Mouse (Mus musculus) naive thymus-derived CD4-positive, alpha-beta T cell, adult 5 months (primary cell): ENCODE measurements around the gene Olfr704. TPM values are rescaled to one million over a fixed set of nuclear protein-coding genes. Genes with fewer than 3 reads are reported as not detected.

Experiments
- polyA plus RNA-seq: library from polyadenylated mRNA; unstranded; fragments of 100-300 nt; shearing (Covaris generic); gene quantifications from one replicate; pipeline ENCODE4 v1.2.1, GENCODE M21; 2017

The Olfr704 gene
- polyA plus RNA-seq: not detected

GRCm38 (mm10) chr7:106862885-106863284 lies at the start of gene Olfr704:
Gene Olfr704, plus strand, starts transcription at chr7:106863185.

GRCm38 (mm10) chr7:106813829-106814228 lies 49.2 kb upstream of the Olfr704 start, which contains the start of gene Olfr701:
Gene Olfr701, plus strand, starts transcription at chr7:106814129.

DNA sequence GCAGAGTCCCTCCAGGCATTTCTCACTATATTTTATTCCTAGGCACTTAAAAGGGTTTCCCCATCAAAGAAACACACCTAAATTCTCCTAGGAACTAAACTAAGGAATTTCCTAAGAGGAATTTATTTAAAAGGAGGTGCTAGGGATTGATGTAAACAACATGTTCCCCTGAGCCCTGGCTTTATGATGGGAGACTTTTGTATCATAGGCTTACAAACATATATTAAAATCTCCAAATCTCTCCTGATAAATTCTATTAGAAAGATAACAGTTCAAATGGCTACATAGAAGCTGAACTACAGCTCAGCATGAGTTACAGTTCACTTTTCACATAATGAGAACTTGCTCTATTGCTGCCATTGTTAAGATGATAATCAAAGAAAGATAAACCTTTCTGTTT lies 29.2 kb upstream of the Olfr704 start, which contains the start of gene Olfr702:
Gene Olfr702, minus strand, starts transcription at position 101 of the 400 bp plus-strand sequence.

GRCm38 (mm10) chr7:106843060-106843459 lies 19.9 kb upstream of the Olfr704 start, which contains the start of gene Olfr703:
Gene Olfr703, plus strand, starts transcription at chr7:106843360.

DNA sequence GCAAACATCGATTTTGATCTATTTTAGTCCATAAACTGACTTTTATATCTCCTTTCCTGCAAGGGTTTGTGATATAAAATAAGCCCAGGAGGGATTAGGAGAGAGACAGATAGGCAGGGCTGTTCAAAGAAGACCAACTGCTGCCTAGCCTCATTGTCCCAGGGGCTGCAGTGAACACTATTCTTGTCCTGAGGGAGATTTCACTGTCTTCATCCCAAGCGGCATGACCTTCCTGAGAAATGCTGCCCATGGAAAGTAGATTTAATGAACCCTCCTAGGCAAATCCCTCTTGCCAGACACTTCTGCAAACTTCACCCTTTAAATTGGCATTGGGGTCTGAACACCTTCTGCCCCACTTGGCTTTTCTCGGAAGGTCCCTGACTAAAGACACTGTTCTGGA lies 13.8 kb downstream of the Olfr704 start, which contains the start of gene Olfr705:
Gene Olfr705, minus strand, starts transcription at position 101 of the 400 bp plus-strand sequence.

GRCm38 (mm10) chr7:106888062-106888461 lies 25.1 kb downstream of the Olfr704 start, which contains the start of gene Olfr706:
Gene Olfr706, minus strand, starts transcription at chr7:106888162.

GRCm38 (mm10) chr7:106901141-106901540 lies 38.2 kb downstream of the Olfr704 start, which contains the start of gene Olfr707:
Gene Olfr707, minus strand, starts transcription at chr7:106901241.

DNA sequence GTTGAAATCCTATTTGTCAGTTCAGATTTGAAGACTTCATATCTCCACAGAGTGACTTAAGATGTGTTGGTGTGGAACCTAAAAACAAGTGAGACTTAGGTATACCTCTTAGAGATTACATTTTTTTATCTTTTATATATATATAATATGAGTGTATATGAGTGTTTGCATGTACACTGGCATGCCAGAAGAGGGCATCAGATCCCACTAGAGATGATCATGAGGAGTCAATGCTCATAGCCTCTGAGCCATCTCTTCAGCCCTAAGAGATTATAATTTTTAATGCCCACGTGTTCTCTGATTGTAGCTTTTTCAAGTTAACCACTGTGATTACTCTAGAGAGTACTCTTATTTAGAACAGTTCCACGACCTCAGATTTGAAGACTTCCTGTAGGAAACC lies 44.7 kb downstream of the Olfr704 start, which contains the start of gene Olfr1532-ps1:
Gene Olfr1532-ps1, plus strand, starts transcription at position 326 of the 400 bp plus-strand sequence.

Other genes starting within 250 kb of the Olfr704 start
- not detected for gene Olfr693, start 182.6 kb upstream of the Olfr704 start, polyA plus RNA-seq
- not detected for gene Olfr694, start 171.4 kb upstream of the Olfr704 start, polyA plus RNA-seq
- not detected for gene Olfr695, start 146.8 kb upstream of the Olfr704 start, polyA plus RNA-seq
- not detected for gene Olfr697, start 120.7 kb upstream of the Olfr704 start, polyA plus RNA-seq
- gene Olfr698, start 107.8 kb upstream of the Olfr704 start, polyA plus RNA-seq: not detected
- not detected for gene Olfr699, start 70.0 kb upstream of the Olfr704 start, polyA plus RNA-seq
- not detected for gene Olfr700, start 54.4 kb upstream of the Olfr704 start, polyA plus RNA-seq
- gene Olfr701, start 49.1 kb upstream of the Olfr704 start, polyA plus RNA-seq: not detected
- not detected for gene Olfr702, start 29.3 kb upstream of the Olfr704 start, polyA plus RNA-seq
- gene Olfr703, start 19.8 kb upstream of the Olfr704 start, polyA plus RNA-seq: not detected
- not detected for gene Olfr705, start 13.7 kb downstream of the Olfr704 start, polyA plus RNA-seq
- gene Olfr706, start 25.0 kb downstream of the Olfr704 start, polyA plus RNA-seq: not detected
- not detected for gene Olfr707, start 38.1 kb downstream of the Olfr704 start, polyA plus RNA-seq
- not detected for gene Olfr1532-ps1, start 44.8 kb downstream of the Olfr704 start, polyA plus RNA-seq
- not detected for gene Olfr709-ps1, start 69.0 kb downstream of the Olfr704 start, polyA plus RNA-seq
- not detected for gene Olfr710, start 85.1 kb downstream of the Olfr704 start, polyA plus RNA-seq
- not detected for gene Olfr6, start 100.8 kb downstream of the Olfr704 start, polyA plus RNA-seq
- not detected for gene Olfr711, start 112.3 kb downstream of the Olfr704 start, polyA plus RNA-seq
- gene Olfr2, start 142.9 kb downstream of the Olfr704 start, polyA plus RNA-seq: not detected
- gene Olfr713, start 168.0 kb downstream of the Olfr704 start, polyA plus RNA-seq: not detected
- not detected for gene Olfr714, start 207.8 kb downstream of the Olfr704 start, polyA plus RNA-seq
- not detected for gene Olfr17, start 230.0 kb downstream of the Olfr704 start, polyA plus RNA-seq
- gene Olfr715b, start 247.2 kb downstream of the Olfr704 start, polyA plus RNA-seq: 0.14 TPM